Mouse (Mus musculus): ENCODE results near the gene Gm15448.
"Not testable (repeated sequence)": the region's sequence is repeated elsewhere in the genome, so short reads cannot be mapped to it uniquely, and the experiment has no call there.

Gm15448 gene

GRCm38 (mm10) chr7:3825599-3825998 is at the start of gene Gm15448:
Gene Gm15448 (minus strand): TSS chr7:3825687.
- not testable (repeated sequence) for DNase-seq (ENCODE audit: low read depth in 2 of 2, low spot score in 2 of 2)

DNA sequence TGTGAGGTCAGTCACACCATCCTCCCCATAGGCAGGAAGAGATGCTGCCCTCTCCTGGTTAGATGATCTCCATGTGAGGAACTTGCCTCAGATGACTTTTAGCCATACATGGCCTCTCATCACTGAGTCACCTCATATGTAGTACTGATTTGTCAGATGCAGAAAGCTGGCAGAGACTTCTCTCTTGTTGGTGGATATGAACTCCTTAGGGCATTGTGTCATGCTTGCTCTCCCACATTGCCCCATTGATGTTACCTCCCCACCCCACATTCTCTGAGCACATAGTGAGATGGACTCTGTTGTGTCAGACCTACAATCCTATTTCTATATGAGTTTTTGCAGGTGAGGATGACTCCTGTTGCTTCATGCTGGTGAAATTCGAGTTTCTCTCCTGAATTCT is 49.5 kb upstream of the Gm15448 start:
- DNase-seq (ENCODE audit: low read depth in 2 of 2, low spot score in 2 of 2), result not testable (repeated sequence)

GRCm38 (mm10) chr7:3844951-3845350 is 19.5 kb upstream of the Gm15448 start, which contains the start of gene Pira2:
Gene Pira2 (minus strand): TSS chr7:3845051.
- not testable (repeated sequence) for DNase-seq (ENCODE audit: low read depth in 2 of 2, low spot score in 2 of 2)

DNA sequence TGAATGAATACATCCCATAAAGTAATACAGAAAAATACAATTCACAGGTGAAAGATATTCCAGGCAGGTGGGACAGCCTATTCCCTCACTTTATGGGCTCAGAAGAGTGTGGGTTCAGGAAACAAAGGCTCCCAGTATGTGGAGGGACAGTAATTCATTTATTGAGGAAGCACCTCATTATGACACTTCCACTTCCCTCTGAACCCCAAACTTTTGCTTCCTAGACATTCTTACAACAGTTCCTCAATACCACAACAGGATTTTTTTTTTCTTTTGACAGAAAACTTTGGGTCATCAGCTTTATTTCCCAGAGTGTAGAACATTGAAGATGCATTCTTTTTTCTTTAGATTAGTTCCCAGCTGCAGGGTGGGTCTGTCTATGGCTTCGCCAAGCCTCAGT is 12.4 kb upstream of the Gm15448 start:
- not testable (repeated sequence) for DNase-seq (ENCODE audit: low read depth in 2 of 2, low spot score in 2 of 2)

GRCm38 (mm10) chr7:3830633-3831032 is 5.1 kb upstream of the Gm15448 start:
- DNase-seq (ENCODE audit: low read depth in 2 of 2, low spot score in 2 of 2), result not testable (repeated sequence)

DNA sequence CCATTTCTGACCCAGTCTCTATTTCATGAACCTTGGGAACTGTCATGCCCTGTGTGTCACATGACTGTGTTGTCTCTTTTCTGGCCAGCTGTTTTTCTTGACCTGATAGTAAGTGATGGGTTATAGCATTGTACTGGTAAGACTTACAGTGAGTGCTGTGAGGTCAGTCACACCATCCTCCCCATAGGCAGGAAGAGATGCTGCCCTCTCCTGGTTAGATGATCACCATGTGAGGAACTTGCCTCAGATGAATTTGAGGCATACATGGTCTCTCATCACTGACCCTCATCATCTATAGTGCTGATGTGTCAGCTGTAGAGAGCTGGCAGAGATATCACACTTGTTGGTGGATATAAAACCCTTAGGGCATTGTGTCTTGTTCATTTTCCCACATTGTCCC is 13.6 kb downstream of the Gm15448 start:
- not testable (repeated sequence) for DNase-seq (ENCODE audit: low read depth in 2 of 2, low spot score in 2 of 2)

GRCm38 (mm10) chr7:3802935-3803334 is 22.6 kb downstream of the Gm15448 start:
- DNase-seq (ENCODE audit: low read depth in 2 of 2, low spot score in 2 of 2), result not testable (repeated sequence)

DNA sequence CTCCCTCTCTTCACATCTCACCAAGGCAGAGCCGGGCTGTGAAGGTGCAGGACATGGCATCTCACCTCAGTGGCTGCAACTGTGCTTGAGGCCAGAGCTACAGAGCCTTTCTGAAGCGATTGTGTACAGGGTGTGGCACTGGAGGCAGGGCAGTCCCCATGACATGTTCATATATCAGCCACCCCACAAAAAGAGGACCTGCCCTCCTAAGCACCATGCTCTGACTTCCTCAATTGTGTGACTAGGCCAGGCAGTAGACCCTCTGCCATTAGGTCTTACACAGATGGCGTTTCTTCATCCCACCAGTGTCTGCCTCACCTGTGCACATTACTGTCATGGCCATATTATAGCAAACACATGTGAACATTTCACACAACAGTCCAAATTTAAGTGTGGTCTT is 25.5 kb downstream of the Gm15448 start:
- DNase-seq (ENCODE audit: low read depth in 2 of 2, low spot score in 2 of 2), result not testable (repeated sequence)

DNA sequence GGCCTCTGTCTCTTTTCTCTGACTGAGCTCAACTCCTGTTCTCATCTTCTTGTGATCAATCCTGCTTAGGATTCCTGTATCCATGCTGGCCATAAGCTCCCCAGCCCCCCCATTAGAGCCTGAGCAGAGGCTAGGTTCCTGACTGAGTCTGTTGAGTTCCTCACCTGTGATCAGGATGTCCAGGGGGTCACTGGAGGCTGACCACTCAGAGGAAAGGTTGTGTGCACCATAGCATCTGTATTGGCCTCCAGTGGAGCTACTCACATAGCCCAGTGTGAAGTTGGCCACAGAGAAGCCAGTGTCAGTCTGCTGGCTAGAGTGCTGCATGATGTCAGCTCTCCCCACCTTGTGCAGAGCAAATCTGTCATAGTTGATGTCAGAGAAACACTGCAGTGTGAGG is 29.2 kb downstream of the Gm15448 start:
- not testable (repeated sequence) for DNase-seq (ENCODE audit: low read depth in 2 of 2, low spot score in 2 of 2)
